Comparison of ENCODE assay signal across 14 mouse cellular contexts in the genomic region with DNA sequence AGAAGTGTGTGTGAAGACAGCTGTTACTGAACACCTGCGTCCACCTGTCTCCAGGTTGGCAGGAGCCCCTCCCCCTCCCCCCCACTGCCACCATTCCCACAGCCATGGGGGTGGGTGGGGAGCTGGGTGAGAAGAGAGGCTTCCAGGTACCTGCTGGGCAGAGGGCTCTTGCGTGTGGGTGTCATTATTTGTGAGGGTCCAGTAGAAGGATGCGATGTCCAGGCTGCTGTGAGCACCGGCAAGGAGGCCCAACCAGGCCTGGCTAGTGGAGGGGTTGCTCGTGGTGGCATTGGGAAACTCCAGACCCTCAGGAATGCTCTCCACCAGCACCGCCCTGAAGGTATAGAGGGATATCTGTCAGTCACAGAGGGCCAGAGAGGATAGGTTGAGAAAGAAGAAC. TPM values are rescaled to one million over a fixed set of nuclear protein-coding genes. Genes with fewer than 3 reads are reported as not detected.
DNase-seq lines count a peak whose midpoint lies in the region; ATAC-seq and TF ChIP-seq lines count a peak whose summit lies in the region.
"Had no signal": no experiment of that assay in that cellular context is flagged by ENCODE, and none has a peak within 500 bp of the region (broad histone marks: within the 10 kb centered on the region; RNA-seq: fewer than 3 reads in every experiment).

No protein-coding gene starts in this region.

- 0 out of 2 replicates have a peak overlapping the region, but pooled peaks have one; percentile 36 for H3K9ac ChIP-seq in midbrain, embryonic 13.5 days (replicated peaks)
- H3K9ac ChIP-seq in midbrain, embryonic 11.5 days (ENCODE audit: low read length): no peak overlapping the region
- H3K9ac ChIP-seq in liver, embryonic 14.5 days (replicated peaks): peak overlapping the region; percentile 56
- H3K9ac ChIP-seq in stomach, embryonic 15.5 days: no peak overlapping the region
- H3K9ac ChIP-seq: heart, embryonic 15.5 days had no signal

- H3K4me2 ChIP-seq in midbrain, embryonic 13.5 days (replicated peaks): peak overlapping the region; percentile 74
- H3K4me2 ChIP-seq in midbrain, embryonic 11.5 days: no peak overlapping the region
- H3K4me2 ChIP-seq in liver, embryonic 14.5 days (ENCODE audit: low read depth): peak overlapping the region; percentile 96
- H3K4me2 ChIP-seq in stomach, embryonic 15.5 days: peak overlapping the region; percentile 11; the same call in 1 of the 2 replicates
- H3K4me2 ChIP-seq: heart, embryonic 15.5 days had no signal

- no peaks in the 10 kb centered on the region for H3K9me3 ChIP-seq in heart, embryonic 10.5 days
- H3K9me3 ChIP-seq in midbrain, embryonic 13.5 days: no peaks in the 10 kb centered on the region
- no peaks in the 10 kb centered on the region for H3K9me3 ChIP-seq in midbrain, embryonic 11.5 days (ENCODE audit: control insufficient read depth, low read length)
- no peaks in the 10 kb centered on the region for H3K9me3 ChIP-seq in liver, embryonic 14.5 days (ENCODE audit: control insufficient read depth, low read length)
- H3K9me3 ChIP-seq in stomach, embryonic 15.5 days: no peaks in the 10 kb centered on the region
- H3K9me3 ChIP-seq: heart, embryonic 15.5 days; limb, embryonic 12.5 days had no signal

- TF ChIP-seq EP300 in liver, embryonic 14.5 days (IDR thresholded peaks at IDR 0.05; ENCODE audit: low read depth): no peak

- 80% methylated on average over 6 of the region's 6 CpGs for WGBS in heart, embryonic 10.5 days
- 89% methylated on average over 6 of the region's 6 CpGs for WGBS in midbrain, embryonic 13.5 days
- WGBS in midbrain, embryonic 11.5 days: 87% methylated on average over 6 of the region's 6 CpGs
- WGBS in liver, embryonic 14.5 days (ENCODE audit: insufficient replicate concordance): 75% methylated on average over 6 of the region's 6 CpGs
- WGBS in stomach, embryonic 15.5 days: 81% methylated on average over 6 of the region's 6 CpGs
- WGBS in kidney, adult 2 months: 94% methylated on average over 6 of the region's 6 CpGs

- H3K4me3 ChIP-seq in heart, embryonic 10.5 days: no peak overlapping the region; the same call in 1 of the 2 replicates
- H3K4me3 ChIP-seq in midbrain, embryonic 13.5 days (replicated peaks): no peak overlapping the region
- H3K4me3 ChIP-seq in midbrain, embryonic 11.5 days (ENCODE audit: low read depth, low read length): no peak overlapping the region
- H3K4me3 ChIP-seq in liver, embryonic 14.5 days (ENCODE audit: insufficient read depth in 1 of 2, low read depth in 2 of 2, low read length in 2 of 2): peak overlapping the region; percentile 81 to 83
- no peak overlapping the region for H3K4me3 ChIP-seq in stomach, embryonic 15.5 days (replicated peaks)
- no peak overlapping the region for H3K4me3 ChIP-seq in kidney, adult 2 months (ENCODE audit: insufficient read depth, low read depth, low read length)
- H3K4me3 ChIP-seq: heart, embryonic 15.5 days had no signal

- ATAC-seq in midbrain, embryonic 13.5 days: no peak
- ATAC-seq in midbrain, embryonic 11.5 days (ENCODE audit: low FRiP score): no peak
- peak; percentile 7; the same call in 1 of the 2 replicates for ATAC-seq in liver, embryonic 14.5 days (ENCODE audit: insufficient read depth)
- no peak for ATAC-seq in stomach, embryonic 15.5 days (ENCODE audit: insufficient read depth, low FRiP score, low read depth)
- ATAC-seq: lung, postnatal 0 days had no signal

- H3K4me1 ChIP-seq in heart, embryonic 10.5 days: peaks cover 27% of the 10 kb centered on the region
- peaks cover 18% of the 10 kb centered on the region for H3K4me1 ChIP-seq in midbrain, embryonic 13.5 days (replicated peaks)
- H3K4me1 ChIP-seq in midbrain, embryonic 11.5 days (ENCODE audit: control insufficient read depth, insufficient read depth, low read length): no peaks in the 10 kb centered on the region
- peaks cover 67 to 70% of the 10 kb centered on the region in 2 experiments for H3K4me1 ChIP-seq in liver, embryonic 14.5 days (replicated peaks; ENCODE audit: control insufficient read depth in 2 of 2, insufficient read depth in 2 of 2, low read length in 1 of 2)
- 0 out of 2 replicates have a peak, but pooled peaks cover 5% of the 10 kb centered on the region for H3K4me1 ChIP-seq in stomach, embryonic 15.5 days
- H3K4me1 ChIP-seq in kidney, adult 2 months (ENCODE audit: control insufficient read depth, insufficient read depth, low read length): no peaks in the 10 kb centered on the region

- peaks cover 26% of the 10 kb centered on the region for H3K36me3 ChIP-seq in heart, embryonic 10.5 days
- H3K36me3 ChIP-seq in midbrain, embryonic 13.5 days: peaks cover 49% of the 10 kb centered on the region
- no peaks in the 10 kb centered on the region for H3K36me3 ChIP-seq in midbrain, embryonic 11.5 days (ENCODE audit: control insufficient read depth, insufficient read depth, low read length)
- H3K36me3 ChIP-seq in liver, embryonic 14.5 days (replicated peaks; ENCODE audit: control insufficient read depth, insufficient read depth, low read depth): peaks cover 13% of the 10 kb centered on the region
- peaks cover 10% of the 10 kb centered on the region for H3K36me3 ChIP-seq in stomach, embryonic 15.5 days
- no peaks in the 10 kb centered on the region for H3K36me3 ChIP-seq in kidney, adult 2 months (ENCODE audit: control insufficient read depth, insufficient read depth, low read length)

- peaks cover 5% of the 10 kb centered on the region; the same call in 1 of the 2 replicates for H3K27me3 ChIP-seq in heart, embryonic 10.5 days (ENCODE audit: insufficient read depth, poor library complexity, severe bottlenecking)
- no peaks in the 10 kb centered on the region for H3K27me3 ChIP-seq in midbrain, embryonic 13.5 days
- no peaks in the 10 kb centered on the region for H3K27me3 ChIP-seq in midbrain, embryonic 11.5 days (ENCODE audit: control insufficient read depth, insufficient read depth, low read length)
- H3K27me3 ChIP-seq in liver, embryonic 14.5 days (ENCODE audit: control insufficient read depth, insufficient read depth, low read length): no peaks in the 10 kb centered on the region
- no peaks in the 10 kb centered on the region for H3K27me3 ChIP-seq in stomach, embryonic 15.5 days (replicated peaks)
- no peaks in the 10 kb centered on the region for H3K27me3 ChIP-seq in kidney, adult 2 months (replicated peaks; ENCODE audit: control insufficient read depth, insufficient read depth, low read length)
- H3K27me3 ChIP-seq: heart, embryonic 15.5 days; limb, embryonic 12.5 days had no signal

- H3K27ac ChIP-seq in heart, embryonic 10.5 days: no peak overlapping the region
- 0 out of 2 replicates have a peak overlapping the region, but pooled peaks have one; percentile 5 for H3K27ac ChIP-seq in midbrain, embryonic 13.5 days
- H3K27ac ChIP-seq in midbrain, embryonic 11.5 days (ENCODE audit: low read depth, low read length): no peak overlapping the region
- H3K27ac ChIP-seq in liver, embryonic 14.5 days: peak overlapping the region; percentile 84
- no peak overlapping the region for H3K27ac ChIP-seq in stomach, embryonic 15.5 days
- H3K27ac ChIP-seq in kidney, adult 2 months (ENCODE audit: insufficient read depth, low read depth, low read length): no peak overlapping the region
- H3K27ac ChIP-seq: heart, embryonic 15.5 days; hindbrain, embryonic 14.5 days; limb, embryonic 12.5 days had no signal

- TF ChIP-seq CTCF in liver, embryonic 14.5 days (IDR thresholded peaks at IDR 0.05; ENCODE audit: low read depth): no peak
- TF ChIP-seq CTCF in kidney, adult 2 months (conservative IDR thresholded peaks at IDR 0.05; ENCODE audit: insufficient read depth, insufficient read length, low read depth, low read length): no peak

- DNase-seq in heart, adult 11 months: peak; percentile 84
- DNase-seq in heart, embryonic 10.5 days (ENCODE audit: low spot score): no peak
- no peak for DNase-seq in midbrain, embryonic 11.5 days (ENCODE audit: low spot score, missing footprints)
- DNase-seq in liver, embryonic 14.5 days (ENCODE audit: low read depth in 3 of 3, low spot score in 3 of 3): no peak
- DNase-seq in kidney, adult 2 months: no peak
- no peak for DNase-seq in lung, postnatal 14 days
- DNase-seq: kidney, adult 8-10 months had no signal

- TF ChIP-seq POLR2A in kidney, adult 2 months (IDR thresholded peaks at IDR 0.05; ENCODE audit: low read depth, low read length): no peak

RNA-seq across cellular contexts. Expression of a gene that starts 12.1 kb away (rescaled TPM):
- polyA plus RNA-seq in heart, embryonic 10.5 days (2016; fragmentation: Nextera tagmentation; extraction: Ambion mirVana): 54.1 and 55.6 TPM in 2 replicates
- polyA plus RNA-seq in midbrain, embryonic 13.5 days (2015; fragmentation: Nextera tagmentation; extraction: Ambion mirVana): 107 and 110 TPM in 2 replicates
- 62.5 and 63.5 TPM in 2 replicates for polyA plus RNA-seq in midbrain, embryonic 11.5 days (2014; fragmentation: Nextera tagmentation; extraction: Ambion mirVana)
- 48.9 and 55.9 TPM in 2 replicates for polyA plus RNA-seq in liver, embryonic 14.5 days (2012; rRNA removed)
- 55.0 TPM in 2 replicates for polyA plus RNA-seq in liver, embryonic 14.5 days (2014; fragmentation: Nextera tagmentation; extraction: Ambion mirVana)
- polyA plus RNA-seq in stomach, embryonic 15.5 days (2015; fragmentation: Nextera tagmentation; extraction: Ambion mirVana): 77.5 and 81.0 TPM in 2 replicates
- 142 and 163 TPM in 2 replicates for polyA plus RNA-seq in kidney, adult 2 months (2012; rRNA removed)

RNA-seq across cellular contexts. Expression of a gene that starts 12.1 kb away (rescaled TPM):
- polyA plus RNA-seq in heart, embryonic 10.5 days (2016; fragmentation: Nextera tagmentation; extraction: Ambion mirVana): 36.3 and 37.4 TPM in 2 replicates
- 34.6 and 36.6 TPM in 2 replicates for polyA plus RNA-seq in midbrain, embryonic 13.5 days (2015; fragmentation: Nextera tagmentation; extraction: Ambion mirVana)
- 24.6 and 26.5 TPM in 2 replicates for polyA plus RNA-seq in midbrain, embryonic 11.5 days (2014; fragmentation: Nextera tagmentation; extraction: Ambion mirVana)
- polyA plus RNA-seq in liver, embryonic 14.5 days (2012; rRNA removed): 13.8 and 14.9 TPM in 2 replicates
- 12.7 and 14.6 TPM in 2 replicates for polyA plus RNA-seq in liver, embryonic 14.5 days (2014; fragmentation: Nextera tagmentation; extraction: Ambion mirVana)
- polyA plus RNA-seq in stomach, embryonic 15.5 days (2015; fragmentation: Nextera tagmentation; extraction: Ambion mirVana): 21.0 and 23.4 TPM in 2 replicates
- polyA plus RNA-seq in kidney, adult 2 months (2012; rRNA removed): 16.9 and 19.3 TPM in 2 replicates

RNA-seq across cellular contexts. Expression of a gene that starts 17.9 kb away (rescaled TPM):
- 0.54 and 0.59 TPM in 2 replicates for polyA plus RNA-seq in heart, embryonic 10.5 days (2016; fragmentation: Nextera tagmentation; extraction: Ambion mirVana)
- 0.37 and 0.52 TPM in 2 replicates for polyA plus RNA-seq in midbrain, embryonic 13.5 days (2015; fragmentation: Nextera tagmentation; extraction: Ambion mirVana)
- polyA plus RNA-seq in midbrain, embryonic 11.5 days (2014; fragmentation: Nextera tagmentation; extraction: Ambion mirVana): 0.18 and 0.21 TPM in 2 replicates
- polyA plus RNA-seq in liver, embryonic 14.5 days (2012; rRNA removed): 0.49 and 0.50 TPM in 2 replicates
- polyA plus RNA-seq in liver, embryonic 14.5 days (2014; fragmentation: Nextera tagmentation; extraction: Ambion mirVana): 0.06 TPM in 1 of 2 replicates, not detected in the other
- polyA plus RNA-seq in stomach, embryonic 15.5 days (2015; fragmentation: Nextera tagmentation; extraction: Ambion mirVana): 0.67 and 0.86 TPM in 2 replicates
- 0.48 and 0.61 TPM in 2 replicates for polyA plus RNA-seq in kidney, adult 2 months (2012; rRNA removed)
- polyA plus RNA-seq: activated CD4-positive, CD25-positive, alpha-beta regulatory T cell, adult 4 months had no signal

RNA-seq across cellular contexts. Expression of a gene that starts 41.8 kb away (rescaled TPM):
- polyA plus RNA-seq in heart, embryonic 10.5 days (2016; fragmentation: Nextera tagmentation; extraction: Ambion mirVana): 2.4 and 2.8 TPM in 2 replicates
- polyA plus RNA-seq in midbrain, embryonic 13.5 days (2015; fragmentation: Nextera tagmentation; extraction: Ambion mirVana): 1.2 and 1.6 TPM in 2 replicates
- polyA plus RNA-seq in midbrain, embryonic 11.5 days (2014; fragmentation: Nextera tagmentation; extraction: Ambion mirVana): 0.77 and 0.85 TPM in 2 replicates
- polyA plus RNA-seq in liver, embryonic 14.5 days (2012; rRNA removed): 0.55 and 0.73 TPM in 2 replicates
- 0.23 and 0.29 TPM in 2 replicates for polyA plus RNA-seq in liver, embryonic 14.5 days (2014; fragmentation: Nextera tagmentation; extraction: Ambion mirVana)
- 3.1 and 3.5 TPM in 2 replicates for polyA plus RNA-seq in stomach, embryonic 15.5 days (2015; fragmentation: Nextera tagmentation; extraction: Ambion mirVana)
- 1.2 and 1.5 TPM in 2 replicates for polyA plus RNA-seq in kidney, adult 2 months (2012; rRNA removed)

RNA-seq across cellular contexts. Expression of a gene that starts 50.4 kb away (rescaled TPM):
- polyA plus RNA-seq in heart, embryonic 10.5 days (2016; fragmentation: Nextera tagmentation; extraction: Ambion mirVana): 94.8 and 106 TPM in 2 replicates
- 64.3 and 67.4 TPM in 2 replicates for polyA plus RNA-seq in midbrain, embryonic 13.5 days (2015; fragmentation: Nextera tagmentation; extraction: Ambion mirVana)
- 62.6 and 69.0 TPM in 2 replicates for polyA plus RNA-seq in midbrain, embryonic 11.5 days (2014; fragmentation: Nextera tagmentation; extraction: Ambion mirVana)
- 21.5 and 23.2 TPM in 2 replicates for polyA plus RNA-seq in liver, embryonic 14.5 days (2012; rRNA removed)
- polyA plus RNA-seq in liver, embryonic 14.5 days (2014; fragmentation: Nextera tagmentation; extraction: Ambion mirVana): 21.5 and 23.8 TPM in 2 replicates
- polyA plus RNA-seq in stomach, embryonic 15.5 days (2015; fragmentation: Nextera tagmentation; extraction: Ambion mirVana): 77.7 and 82.3 TPM in 2 replicates
- polyA plus RNA-seq in kidney, adult 2 months (2012; rRNA removed): 83.9 and 89.2 TPM in 2 replicates

Comparison
In these comparisons a context has a peak if more than half of its experiments do, and no peak if none do; other contexts are left out.
1. H3K27ac ChIP-seq: peak in midbrain, embryonic 13.5 days (single experiment) and liver, embryonic 14.5 days (single experiment); none in heart, embryonic 10.5 days (single experiment), midbrain, embryonic 11.5 days (single experiment), stomach, embryonic 15.5 days (single experiment) and kidney, adult 2 months (single experiment).
2. H3K9ac ChIP-seq: peak in midbrain, embryonic 13.5 days (single experiment) and liver, embryonic 14.5 days (single experiment); none in midbrain, embryonic 11.5 days (single experiment) and stomach, embryonic 15.5 days (single experiment).
3. H3K4me3 ChIP-seq: peak in liver, embryonic 14.5 days (2 of 2); none in heart, embryonic 10.5 days (single experiment), midbrain, embryonic 13.5 days (single experiment), midbrain, embryonic 11.5 days (single experiment), stomach, embryonic 15.5 days (single experiment) and kidney, adult 2 months (single experiment).